Mouse (Mus musculus) stomach, postnatal 0 days (tissue): Measurements from ENCODE around the gene Gm49353.

ENCODE experiments used
- CTCF ChIP-seq: IDR thresholded peaks from 2 replicates; pipeline ENCODE4 v1.5.1; 2016; ENCODE audit warnings: antibody characterized with exemption, low read depth, mild to moderate bottlenecking, moderate library complexity
- EP300 ChIP-seq: optimal IDR thresholded peaks from 2 replicates; pipeline ENCODE3; 2016; ENCODE audit warnings: antibody characterized with exemption

DNA sequence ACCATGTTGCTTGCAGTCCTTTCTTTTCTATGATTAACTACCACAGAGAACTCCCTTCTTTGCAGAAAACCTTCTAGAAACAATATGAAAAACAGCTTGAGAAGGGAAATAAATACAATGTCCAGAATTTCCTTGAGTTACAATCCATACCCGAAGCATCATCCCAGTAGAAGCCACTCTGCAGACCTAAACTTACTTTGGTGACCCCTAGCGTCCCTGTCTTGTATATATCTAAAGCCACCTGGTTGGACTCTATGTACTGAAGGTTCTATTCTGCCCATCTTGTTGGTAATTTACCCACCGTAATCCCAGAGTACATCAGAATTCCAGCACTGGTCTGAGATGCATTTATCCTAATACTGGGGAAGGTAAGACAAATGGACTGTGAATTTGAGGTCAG, 1.1 kb downstream of the Gm49353 start:
- TF ChIP-seq CTCF (0 out of 2 replicates have a peak, but pooled peaks have one; percentile 7), EP300 (no peak)
